Mouse (Mus musculus) MEL (cell line): ENCODE results near the gene Jmy.

Source experiments
- CHD1 ChIP-seq: IDR thresholded peaks from 2 replicates; pipeline ENCODE4 v1.6.1; 2012; ENCODE audit warnings: low read depth, mild to moderate bottlenecking, inconsistent platforms, low read length, improper control_type of control experiment
- CTCF ChIP-seq, 3 experiments: IDR thresholded peaks in 2 of 3; conservative IDR thresholded peaks in 1 of 3; 2 replicates each; pipeline ENCODE4 v1.5.1; 2011 to 2012; ENCODE audit warnings: low read length in 3 of 3, low read depth in 2 of 3, mild to moderate bottlenecking in 2 of 3, improper control_type of control experiment in 1 of 3, inconsistent platforms in 1 of 3, mixed read lengths in 1 of 3, moderate library complexity in 1 of 3; ENCODE audit not compliant: control insufficient read depth in 1 of 3, insufficient read depth in 1 of 3, poor library complexity in 1 of 3, severe bottlenecking in 1 of 3
- E2F4 ChIP-seq: IDR thresholded peaks from 2 replicates; pipeline ENCODE4 v1.6.1; 2011; ENCODE audit warnings: low read depth, low read length, improper control_type of control experiment, borderline replicate concordance
- EP300 ChIP-seq, 2 experiments: IDR thresholded peaks; 2 replicates each; pipeline ENCODE4 v1.6.1; 2011; ENCODE audit warnings: improper control_type of control experiment in 2 of 2, low read length in 2 of 2, low read depth in 1 of 2, mild to moderate bottlenecking in 1 of 2
- ETS1 ChIP-seq: IDR thresholded peaks from 2 replicates; pipeline ENCODE4 v1.6.1; 2012; ENCODE audit warnings: low read depth, mild to moderate bottlenecking, inconsistent platforms, low read length, improper control_type of control experiment, moderate library complexity
- MAX ChIP-seq: IDR thresholded peaks from 2 replicates; pipeline ENCODE4 v1.6.1; 2011; ENCODE audit warnings: low read length, improper control_type of control experiment
- MAZ ChIP-seq: IDR thresholded peaks from 2 replicates; pipeline ENCODE4 v1.6.1; 2012; ENCODE audit warnings: low read depth, mild to moderate bottlenecking, inconsistent platforms, low read length, improper control_type of control experiment
- MEF2A ChIP-seq: IDR thresholded peaks from 2 replicates; pipeline ENCODE4 v1.6.1; 2014; ENCODE audit warnings: low read depth, mild to moderate bottlenecking, inconsistent platforms, low read length, improper control_type of control experiment; ENCODE audit not compliant: poor library complexity, insufficient replicate concordance, severe bottlenecking; ENCODE audit errors: extremely low read depth
- POLR2A ChIP-seq, 2 experiments: IDR thresholded peaks; 2 replicates each; pipeline ENCODE4 v1.6.1; 2011 to 2012; ENCODE audit warnings: low read length in 2 of 2, mild to moderate bottlenecking in 2 of 2, control low read depth in 1 of 2, improper control_type of control experiment in 1 of 2, low read depth in 1 of 2, moderate library complexity in 1 of 2; ENCODE audit not compliant: control insufficient read depth in 1 of 2, insufficient read depth in 1 of 2, poor library complexity in 1 of 2
- POLR2AphosphoS2 ChIP-seq: IDR thresholded peaks from 2 replicates; pipeline ENCODE4 v1.6.1; 2011; ENCODE audit warnings: low read length, improper control_type of control experiment
- SIN3A ChIP-seq: IDR thresholded peaks from 2 replicates; pipeline ENCODE4 v1.6.1; 2012; ENCODE audit warnings: low read length, improper control_type of control experiment, inconsistent platforms
- SMC3 ChIP-seq: IDR thresholded peaks from 2 replicates; pipeline ENCODE4 v1.6.1; 2011; ENCODE audit warnings: low read depth, low read length, improper control_type of control experiment
- ZNF384 ChIP-seq: IDR thresholded peaks from 2 replicates; pipeline ENCODE4 v1.6.1; 2012; ENCODE audit warnings: low read depth, mild to moderate bottlenecking, inconsistent platforms, low read length, improper control_type of control experiment

DNA sequence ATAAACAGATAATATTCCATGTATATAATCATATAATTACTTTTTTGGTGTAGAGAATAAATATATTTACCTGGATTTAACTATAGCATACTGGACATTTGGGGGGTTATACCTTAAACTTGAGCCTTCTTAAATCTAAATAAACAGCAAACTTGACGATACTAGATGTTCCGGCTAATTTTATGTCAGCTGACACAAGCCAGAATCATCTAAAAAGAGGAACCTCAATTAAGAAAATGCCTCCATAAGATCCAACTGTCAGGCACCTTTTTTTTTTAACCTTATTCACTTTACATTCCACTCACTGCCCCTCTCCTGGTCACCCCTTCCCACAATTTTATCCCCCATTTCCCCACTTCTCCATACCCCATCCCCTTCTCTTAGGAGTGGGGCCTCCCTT is 116.0 kb downstream of the Jmy start:
- peak; percentile 41 to 52; a peak in 3 of 4 replicates for TF ChIP-seq EP300 (IDR thresholded peaks at IDR 0.05; ENCODE audit: low read depth in 1 of 2, low read length in 2 of 2)
- TF ChIP-seq E2F4: no peak
- no peak for TF ChIP-seq CTCF (IDR thresholded peaks at IDR 0.05 in 2 of 3, conservative IDR thresholded peaks at IDR 0.05 in 1 of 3; ENCODE audit: control insufficient read depth in 1 of 3, insufficient read depth in 1 of 3, low read depth in 2 of 3, low read length in 3 of 3, poor library complexity in 1 of 3, severe bottlenecking in 1 of 3)
- no peak for TF ChIP-seq CHD1
- TF ChIP-seq POLR2A (IDR thresholded peaks at IDR 0.05; ENCODE audit: control insufficient read depth in 1 of 2, insufficient read depth in 1 of 2, low read depth in 1 of 2, low read length in 2 of 2, poor library complexity in 1 of 2): no peak
- peak; percentile 49 for TF ChIP-seq SIN3A
- no peak for TF ChIP-seq POLR2AphosphoS2
- no peak for TF ChIP-seq MEF2A
- TF ChIP-seq ZNF384: peak; percentile 87
- no peak for TF ChIP-seq MAZ
- TF ChIP-seq MAX: no peak
- TF ChIP-seq SMC3: no peak
- peak; percentile 58; the same call in 1 of the 2 replicates for TF ChIP-seq ETS1
